Mouse (Mus musculus): ENCODE results near the gene Gys1. TPM values are rescaled to one million over a fixed set of nuclear protein-coding genes. Genes with fewer than 3 reads are reported as not detected.
"Not testable (repeated sequence)": the region's sequence is repeated elsewhere in the genome, so short reads cannot be mapped to it uniquely, and the experiment has no call there.

Gys1 gene
- total and polyA plus RNA-seq, 3 experiments, result 14.0 to 27.2 (median 23.9) TPM

DNA sequence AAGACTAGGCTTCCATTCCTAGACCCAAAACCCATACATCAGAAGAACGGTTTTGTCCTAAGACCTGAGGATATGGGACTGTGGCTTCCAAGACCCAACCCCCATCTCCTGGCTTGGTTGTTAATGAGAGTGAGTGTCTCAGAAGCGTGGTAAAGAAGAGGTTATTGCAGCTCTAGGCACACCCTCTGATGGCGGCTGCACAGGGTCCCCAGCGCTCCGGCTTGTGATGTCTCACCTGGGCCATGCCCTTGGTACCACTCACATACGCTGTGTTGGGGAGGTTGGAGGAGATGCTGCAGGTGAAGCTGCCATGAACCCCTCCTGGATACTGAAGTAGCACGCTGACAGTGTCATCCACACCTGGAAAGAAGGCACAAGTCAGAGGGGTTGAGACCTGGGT lies 44.1 kb downstream of the Gys1 start:
- H3K4me2 ChIP-seq (ENCODE audit: insufficient read depth, low read depth, poor library complexity, severe bottlenecking), result no peak overlapping the region
- no peaks in the 10 kb centered on the region for H3K79me2 ChIP-seq (replicated peaks; ENCODE audit: control insufficient read depth, extremely low read depth, insufficient read depth, poor library complexity, severe bottlenecking)
- H3K27ac ChIP-seq (ENCODE audit: insufficient read depth, low read depth), result no peak overlapping the region
- DNase-seq (ENCODE audit: extremely low read depth), result no peak
- H3K4me3 ChIP-seq (replicated peaks in 1 of 3; ENCODE audit: low read depth in 2 of 3, low read length in 2 of 3, poor library complexity in 1 of 3), result no peak overlapping the region
- in situ Hi-C loops (cut with MboI; ENCODE audit: low pct_ligation_motif_present, low pct_unique_long_range_greater_than_20kb, low sequenced_read_pairs) (no loop called here), dilution Hi-C loops (cut with MboI; ENCODE audit: extremely low pct_ligation_motif_present, extremely low pct_unique_long_range_greater_than_20kb, low sequenced_read_pairs) (no loop called here)
- H3K4me1 ChIP-seq (ENCODE audit: control insufficient read depth in 1 of 2, insufficient read depth in 2 of 2), result 0 out of 4 replicates have a peak, but pooled peaks cover 0 to 2% of the 10 kb centered on the region in 2 experiments
- H3K9me3 ChIP-seq (replicated peaks; ENCODE audit: low read length), result no peaks in the 10 kb centered on the region
- no peak for TF ChIP-seq PAX5 (IDR thresholded peaks at IDR 0.05; ENCODE audit: low read length)
- TF ChIP-seq ELF1 (IDR thresholded peaks at IDR 0.05; ENCODE audit: low read depth, low read length), result no peak
- TF ChIP-seq NRF1 (IDR thresholded peaks at IDR 0.05; ENCODE audit: low read depth, low read length), result no peak
- TF ChIP-seq MEF2A (IDR thresholded peaks at IDR 0.05; ENCODE audit: borderline replicate concordance, low read depth, low read length), result no peak
- TF ChIP-seq HCFC1 (IDR thresholded peaks at IDR 0.05; ENCODE audit: low read depth, low read length), result no peak
- TF ChIP-seq KAT2A (IDR thresholded peaks at IDR 0.05; ENCODE audit: insufficient replicate concordance, low read length), result no peak
- TF ChIP-seq RCOR1 (conservative IDR thresholded peaks at IDR 0.05; ENCODE audit: low read depth, low read length), result no peak
- no peak for TF ChIP-seq ZKSCAN1 (IDR thresholded peaks at IDR 0.05; ENCODE audit: borderline replicate concordance, low read depth, low read length)
- TF ChIP-seq ETS1 (conservative IDR thresholded peaks at IDR 0.05; ENCODE audit: low read depth, low read length), result no peak
- TF ChIP-seq RAD21 (IDR thresholded peaks at IDR 0.05; ENCODE audit: low read depth, low read length), result no peak
- TF ChIP-seq IRF4 (IDR thresholded peaks at IDR 0.05; ENCODE audit: low read depth, low read length), result no peak
- no peak for TF ChIP-seq USF2 (conservative IDR thresholded peaks at IDR 0.05; ENCODE audit: low read depth, low read length)
- TF ChIP-seq E2F4 (IDR thresholded peaks at IDR 0.05; ENCODE audit: insufficient replicate concordance, low read depth, low read length), result no peak
- no peak for TF ChIP-seq POLR2AphosphoS2 (IDR thresholded peaks at IDR 0.05; ENCODE audit: low read depth, low read length)
- no peak for TF ChIP-seq GABPA (IDR thresholded peaks at IDR 0.05; ENCODE audit: insufficient replicate concordance, low read depth, low read length)
- TF ChIP-seq MAZ (IDR thresholded peaks at IDR 0.05; ENCODE audit: low read depth, low read length), result no peak
- TF ChIP-seq SMC3 (IDR thresholded peaks at IDR 0.05; ENCODE audit: low read depth, low read length), result no peak
- H3K36me3 ChIP-seq (replicated peaks in 1 of 2; ENCODE audit: control insufficient read depth in 1 of 2, insufficient read depth in 1 of 2, low read length in 1 of 2), result peaks cover 21 to 71% of the 10 kb centered on the region in 2 experiments
- no peak overlapping the region for H3K9ac ChIP-seq (ENCODE audit: insufficient read depth, low read depth)
- H3K27me3 ChIP-seq (replicated peaks), result no peaks in the 10 kb centered on the region

DNA sequence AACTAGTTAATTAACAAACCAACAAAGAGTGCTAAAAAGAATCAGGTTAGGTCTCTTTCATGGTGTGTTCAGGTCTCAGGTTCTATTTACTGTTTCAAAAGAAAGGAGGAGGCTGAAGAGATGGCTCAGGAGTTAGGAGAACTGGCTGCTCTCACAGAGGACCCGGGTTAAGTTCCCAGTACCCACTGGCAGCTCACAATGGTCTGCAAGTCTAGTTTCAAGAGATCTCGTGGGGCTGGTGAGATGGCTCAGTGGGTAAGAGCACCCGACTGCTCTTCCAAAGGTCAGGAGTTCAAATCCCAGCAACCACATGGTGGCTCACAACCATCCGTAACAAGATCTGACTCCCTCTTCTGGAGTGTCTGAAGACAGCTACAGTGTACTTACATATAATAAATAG lies 45.7 kb downstream of the Gys1 start:
- H3K4me3 ChIP-seq (replicated peaks in 1 of 3; ENCODE audit: low read depth in 2 of 3, low read length in 2 of 3, poor library complexity in 1 of 3); H3K4me2 ChIP-seq (ENCODE audit: insufficient read depth, low read depth, poor library complexity, severe bottlenecking); H3K79me2 ChIP-seq (replicated peaks; ENCODE audit: control insufficient read depth, extremely low read depth, insufficient read depth, poor library complexity, severe bottlenecking); DNase-seq (ENCODE audit: extremely low read depth); H3K9ac ChIP-seq (ENCODE audit: insufficient read depth, low read depth); H3K4me1 ChIP-seq (ENCODE audit: control insufficient read depth in 1 of 2, insufficient read depth in 2 of 2); in situ Hi-C loops (cut with MboI; ENCODE audit: low pct_ligation_motif_present, low pct_unique_long_range_greater_than_20kb, low sequenced_read_pairs); dilution Hi-C loops (cut with MboI; ENCODE audit: extremely low pct_ligation_motif_present, extremely low pct_unique_long_range_greater_than_20kb, low sequenced_read_pairs); H3K9me3 ChIP-seq (replicated peaks; ENCODE audit: low read length); H3K27me3 ChIP-seq (replicated peaks); H3K27ac ChIP-seq (ENCODE audit: insufficient read depth, low read depth): not testable (repeated sequence)
- peaks cover 17 to 63% of the 10 kb centered on the region in 2 experiments for H3K36me3 ChIP-seq (replicated peaks in 1 of 2; ENCODE audit: control insufficient read depth in 1 of 2, insufficient read depth in 1 of 2, low read length in 1 of 2)

Data from CH12.LX (cell line).